ENCODE assay signal across 8 mouse cellular contexts in genomic region chr4:134388397-134388796, GRCm38 (mm10). TPM values are rescaled to one million over a fixed set of nuclear protein-coding genes. Genes with fewer than 3 reads are reported as not detected.
A peak's percentile ranks its signal among the peaks of the same experiment; 100 is the strongest.
DNase-seq lines count a peak whose midpoint lies in the region; ATAC-seq and TF ChIP-seq lines count a peak whose summit lies in the region.
"Had no signal": no experiment of that assay in that cellular context is flagged by ENCODE, and none has a peak within 500 bp of the region (broad histone marks: within the 10 kb centered on the region; RNA-seq: fewer than 3 reads in every experiment).

No protein-coding gene starts in this region.

- 0 out of 2 replicates have a peak, but pooled peaks cover 4% of the 10 kb centered on the region for H3K27me3 ChIP-seq in G1E (ENCODE audit: insufficient read depth, low read length)
- H3K27me3 ChIP-seq: heart, embryonic 15.5 days had no signal

- peaks cover 3% of the 10 kb centered on the region for H3K9me3 ChIP-seq in G1E (replicated peaks)
- H3K9me3 ChIP-seq: heart, embryonic 15.5 days had no signal

- TF ChIP-seq POLR2A in lung, adult 2 months (IDR thresholded peaks at IDR 0.05; ENCODE audit: borderline replicate concordance, extremely low read depth, low read depth, low read length) = no peak

- H3K4me1 ChIP-seq in G1E (ENCODE audit: insufficient read depth, low read depth, low read length) = peaks cover 6% of the 10 kb centered on the region
- H3K4me1 ChIP-seq in lung, adult 2 months (ENCODE audit: control insufficient read depth, insufficient read depth, low read length) = no peaks in the 10 kb centered on the region

- ATAC-seq in G1E (ENCODE audit: extremely low read depth, insufficient number of reproducible peaks, low FRiP score, poor library complexity, severe bottlenecking) = no peak

- WGBS in lung, adult 2 months = 11% methylated on average over 5 of the region's 5 CpGs

- peak; percentile 46; the same call in 1 of the 2 replicates for TF ChIP-seq CTCF in G1E (IDR thresholded peaks at IDR 0.05; ENCODE audit: low read depth, low read length)
- peak; percentile 89 for TF ChIP-seq CTCF in lung, adult 2 months (IDR thresholded peaks at IDR 0.05; ENCODE audit: insufficient read depth, low read length)

- intact Hi-C loops in left cerebral cortex, postnatal 14 days (cut with DNase I) = no loop called here

- no peaks in the 10 kb centered on the region for H3K36me3 ChIP-seq in G1E (replicated peaks)
- H3K36me3 ChIP-seq: heart, embryonic 15.5 days had no signal

- no peak overlapping the region for H3K4me3 ChIP-seq in G1E (ENCODE audit: low read depth, low read length)
- H3K4me3 ChIP-seq in lung, adult 2 months (replicated peaks; ENCODE audit: extremely low read depth, low read depth, low read length) = no peak overlapping the region
- H3K4me3 ChIP-seq: heart, embryonic 15.5 days had no signal

- DNase-seq in left cerebral cortex, postnatal 14 days (ENCODE audit: low spot score in 2 of 2) = peak; percentile 64 to 66
- no peak for DNase-seq in left cerebral cortex, adult 8-10 months (ENCODE audit: low spot score in 2 of 2)
- no peak for DNase-seq in G1E (ENCODE audit: low spot score)
- DNase-seq in adrenal gland, postnatal 25 days = peak; percentile 78
- DNase-seq in forelimb bud, embryonic 11.5 days (ENCODE audit: low read depth, low spot score) = peak; percentile 82
- peak; percentile 69 for DNase-seq in lung, adult 2 months
- DNase-seq in spleen, postnatal 36 days (ENCODE audit: low spot score in 2 of 2) = peak; percentile 46 to 52

RNA-seq across cellular contexts. Expression of gene Extl1, which starts 4.7 kb away (rescaled TPM):
- 10 to 100 TPM; 52.3 to 53.7 TPM for total RNA-seq in left cerebral cortex, postnatal 14 days (2021)
- 10 to 100 TPM; 42.7 to 51.5 (median 47.1) TPM for total RNA-seq in left cerebral cortex, adult 8-10 months (2022)
- total RNA-seq in G1E (2014; fragmentation: Nextera tagmentation) (not detected in 2 replicates), G1E (2017) (0.05 TPM in 1 of 2 replicates, not detected in the other)
- polyA plus RNA-seq in G1E (2012) = not detected in 2 replicates
- total RNA-seq in adrenal gland, postnatal 25 days (2021) = 1.7 and 2.1 TPM in 2 replicates
- 1.9 and 3.7 TPM in 2 replicates for polyA plus RNA-seq in lung, adult 2 months (2012; rRNA removed)

RNA-seq across cellular contexts. Expression of gene Pafah2, which starts 7.7 kb away (rescaled TPM):
- 10 to 100 TPM; 10.9 to 12.3 TPM for total RNA-seq in left cerebral cortex, postnatal 14 days (2021)
- total RNA-seq in left cerebral cortex, adult 8-10 months (2022) = 1 to 10 TPM; 5.8 to 8.7 (median 6.8) TPM
- 15.1 and 16.3 TPM in 2 replicates for total RNA-seq in G1E (2014; fragmentation: Nextera tagmentation)
- 45.9 and 48.0 TPM in 2 replicates for total RNA-seq in G1E (2017)
- polyA plus RNA-seq in G1E (2012) = 10.2 and 14.9 TPM in 2 replicates
- 7.9 and 9.1 TPM in 2 replicates for total RNA-seq in adrenal gland, postnatal 25 days (2021)
- 35.6 and 41.0 TPM in 2 replicates for polyA plus RNA-seq in lung, adult 2 months (2012; rRNA removed)

RNA-seq across cellular contexts. Expression of gene Slc30a2, which starts 45.4 kb away (rescaled TPM):
- total RNA-seq in left cerebral cortex, postnatal 14 days (2021) = under 1 TPM in 1 of 2 experiments, not detected in 1; 0.17 TPM
- total RNA-seq in left cerebral cortex, adult 8-10 months (2022) = under 1 TPM in 2 of 4 experiments, not detected in 2; 0.16 to 0.23 TPM
- 3.8 and 4.6 TPM in 2 replicates for total RNA-seq in G1E (2014; fragmentation: Nextera tagmentation)
- 5.6 and 6.1 TPM in 2 replicates for total RNA-seq in G1E (2017)
- 4.7 and 8.2 TPM in 2 replicates for polyA plus RNA-seq in G1E (2012)
- 21.1 and 21.5 TPM in 2 replicates for total RNA-seq in adrenal gland, postnatal 25 days (2021)
- polyA plus RNA-seq in lung, adult 2 months (2012; rRNA removed) = 0.41 and 0.51 TPM in 2 replicates

Comparison
In these comparisons a context has a peak if more than half of its experiments do, and no peak if none do; other contexts are left out.
1. DNase-seq: peak in left cerebral cortex, postnatal 14 days (2 of 2), adrenal gland, postnatal 25 days (single experiment), forelimb bud, embryonic 11.5 days (single experiment), lung, adult 2 months (single experiment) and spleen, postnatal 36 days (2 of 2); none in left cerebral cortex, adult 8-10 months (0 of 2) and G1E (single experiment).
2. RNA of gene Extl1, which starts 4.7 kb away (total RNA-seq): 52.3 to 53.7 TPM in left cerebral cortex, postnatal 14 days and 42.7 to 51.5 TPM in left cerebral cortex, adult 8-10 months; 1.7 to 2.1 TPM in adrenal gland, postnatal 25 days and 0.05 TPM in G1E; every median in the first group is over 10 times any median in the second.